Mouse (Mus musculus): Measurements from ENCODE around the gene Map3k6.

Gene Map3k6

GRCm38 (mm10) chr4:133255392-133255791 lies 14.8 kb downstream of the Map3k6 start:
- no peak for DNase-seq

GRCm38 (mm10) chr4:133256820-133257219 lies 16.2 kb downstream of the Map3k6 start:
- DNase-seq: no peak

- peak; percentile 59 for DNase-seq
Measured at GRCm38 (mm10) chr4:133257230-133257629, 16.6 kb downstream of the Map3k6 start.

GRCm38 (mm10) chr4:133257798-133258408 lies 17.3 kb downstream of the Map3k6 start:
- DNase-seq: no peak

GRCm38 (mm10) chr4:133261641-133262374 lies 21.2 kb downstream of the Map3k6 start:
- no peak for DNase-seq

GRCm38 (mm10) chr4:133262375-133262765 lies 21.8 kb downstream of the Map3k6 start:
- DNase-seq: no peak

- no peak for DNase-seq
Measured at GRCm38 (mm10) chr4:133262882-133263281, 22.3 kb downstream of the Map3k6 start, which contains the start of gene Sytl1. Sytl1 (minus strand) TSS chr4:133263113.

- DNase-seq: no peak
Measured at GRCm38 (mm10) chr4:133263756-133264155, 23.1 kb downstream of the Map3k6 start.

- DNase-seq: no peak
Measured at GRCm38 (mm10) chr4:133264559-133264958, 23.9 kb downstream of the Map3k6 start.

- no peak for DNase-seq
Measured at GRCm38 (mm10) chr4:133265297-133265696, 24.7 kb downstream of the Map3k6 start.

GRCm38 (mm10) chr4:133265759-133266158 lies 25.1 kb downstream of the Map3k6 start:
- no peak for DNase-seq

- DNase-seq: no peak
Measured at GRCm38 (mm10) chr4:133266248-133266880, 25.7 kb downstream of the Map3k6 start.

GRCm38 (mm10) chr4:133268931-133269330 lies 28.3 kb downstream of the Map3k6 start:
- no peak for DNase-seq

- DNase-seq: no peak
Measured at GRCm38 (mm10) chr4:133269596-133269995, 29.0 kb downstream of the Map3k6 start.

GRCm38 (mm10) chr4:133270929-133271328 lies 30.3 kb downstream of the Map3k6 start:
- no peak for DNase-seq

GRCm38 (mm10) chr4:133277104-133278026 lies 36.7 kb downstream of the Map3k6 start, which contains the start of gene Tmem222:
Tmem222 (minus strand) TSS chr4:133277792.
- peak; percentile 95 for DNase-seq

GRCm38 (mm10) chr4:133278067-133278466 lies 37.4 kb downstream of the Map3k6 start:
- no peak for DNase-seq

GRCm38 (mm10) chr4:133278482-133278881 lies 37.9 kb downstream of the Map3k6 start:
- no peak for DNase-seq

GRCm38 (mm10) chr4:133281513-133281912 lies 40.9 kb downstream of the Map3k6 start:
- DNase-seq: no peak

GRCm38 (mm10) chr4:133281951-133282481 lies 41.4 kb downstream of the Map3k6 start:
- DNase-seq: no peak

GRCm38 (mm10) chr4:133282656-133283055 lies 42.0 kb downstream of the Map3k6 start:
- no peak for DNase-seq

- DNase-seq: no peak
Measured at GRCm38 (mm10) chr4:133285299-133285698, 44.7 kb downstream of the Map3k6 start.
